Mouse (Mus musculus): ENCODE data around the gene Bpnt1. TPM values are rescaled to one million over a fixed set of nuclear protein-coding genes. Genes with fewer than 3 reads are reported as not detected.

Bpnt1 gene
- polyA plus RNA-seq, 1 experiment, result 20.0 TPM

DNA sequence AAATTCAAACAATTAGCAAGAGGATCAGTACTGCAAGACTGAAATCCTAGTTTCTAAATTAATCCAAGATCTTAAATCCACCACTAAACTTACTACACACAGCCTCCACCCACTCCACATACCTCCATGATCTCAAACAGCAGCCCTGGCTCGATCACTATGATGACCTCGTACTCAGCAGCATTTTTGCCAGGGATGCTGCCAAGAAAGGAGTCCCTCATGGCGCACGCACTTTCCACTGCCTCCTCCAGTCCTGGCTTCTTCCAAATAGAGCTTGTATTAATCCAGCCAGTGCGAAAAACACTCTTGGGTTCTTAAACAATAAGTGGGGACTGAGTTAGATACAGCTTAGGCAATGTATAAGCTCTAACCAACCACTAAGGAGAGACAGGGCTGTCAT is 42.7 kb upstream of the Bpnt1 start:
- H3ac ChIP-seq (ENCODE audit: control insufficient read depth, insufficient read length), result no peak overlapping the region
- H3K27me3 ChIP-seq (ENCODE audit: control insufficient read depth, insufficient read depth, insufficient read length), result no peaks in the 10 kb centered on the region
- H3K36me3 ChIP-seq (ENCODE audit: control insufficient read depth, insufficient read depth), result peaks cover 30% of the 10 kb centered on the region
- TF ChIP-seq MYOG (IDR thresholded peaks at IDR 0.05; ENCODE audit: control insufficient read depth in 1 of 3, insufficient read depth in 1 of 3, insufficient read length in 2 of 3, low read depth in 2 of 3), result no peak
- no peak for TF ChIP-seq SRF (IDR thresholded peaks at IDR 0.05; ENCODE audit: control insufficient read depth, insufficient read length, low read depth)
- peak; percentile 40 for TF ChIP-seq POLR2AphosphoS2 (IDR thresholded peaks at IDR 0.05; ENCODE audit: insufficient read length, low read depth)
- no peak for TF ChIP-seq E2F4 (IDR thresholded peaks at IDR 0.05; ENCODE audit: insufficient read depth)
- TF ChIP-seq CEBPB (IDR thresholded peaks at IDR 0.05; ENCODE audit: insufficient read depth, poor library complexity, severe bottlenecking), result no peak
- no peak overlapping the region for H3K4me3 ChIP-seq
- no peaks in the 10 kb centered on the region for H3K79me2 ChIP-seq (ENCODE audit: control insufficient read depth, insufficient read depth)
- H3K4me2 ChIP-seq (ENCODE audit: low read depth), result no peak overlapping the region

DNA sequence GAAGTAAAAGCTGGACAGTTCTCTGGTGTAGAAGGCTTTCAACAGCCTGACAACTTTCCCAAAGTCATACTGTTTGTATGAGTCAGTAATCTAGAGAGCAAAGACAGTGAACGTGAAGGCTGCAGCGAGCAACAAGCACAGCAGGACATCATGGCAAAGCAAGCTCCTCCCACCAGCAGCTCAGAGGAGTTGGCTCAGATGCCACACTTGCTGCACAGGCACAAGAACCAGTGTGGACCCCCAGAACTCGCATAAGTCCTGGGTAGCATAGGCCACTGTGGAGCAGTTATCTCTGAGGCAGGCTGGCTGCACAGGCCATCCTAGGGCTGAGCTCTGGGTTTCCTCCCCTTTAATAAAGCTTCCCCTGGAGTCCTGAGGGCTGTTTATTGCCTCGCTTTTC is 40.6 kb upstream of the Bpnt1 start:
- no peaks in the 10 kb centered on the region for H3K79me2 ChIP-seq (ENCODE audit: control insufficient read depth, insufficient read depth)
- H3ac ChIP-seq (ENCODE audit: control insufficient read depth, insufficient read length), result no peak overlapping the region
- peaks cover 38% of the 10 kb centered on the region for H3K36me3 ChIP-seq (ENCODE audit: control insufficient read depth, insufficient read depth)
- H3K27me3 ChIP-seq (ENCODE audit: control insufficient read depth, insufficient read depth, insufficient read length), result no peaks in the 10 kb centered on the region
- TF ChIP-seq MYOG (IDR thresholded peaks at IDR 0.05; ENCODE audit: control insufficient read depth in 1 of 3, insufficient read depth in 1 of 3, insufficient read length in 2 of 3, low read depth in 2 of 3) (no peak), TCF12 (IDR thresholded peaks at IDR 0.05; ENCODE audit: insufficient read depth, poor library complexity, severe bottlenecking) (no peak), MAX (IDR thresholded peaks at IDR 0.05; ENCODE audit: low read depth) (no peak), REST (IDR thresholded peaks at IDR 0.05; ENCODE audit: insufficient read depth, insufficient read length) (no peak), CEBPB (IDR thresholded peaks at IDR 0.05; ENCODE audit: insufficient read depth, poor library complexity, severe bottlenecking) (no peak), TCF3 (IDR thresholded peaks at IDR 0.05; ENCODE audit: insufficient read length, low read depth) (no peak), USF1 (IDR thresholded peaks at IDR 0.05; ENCODE audit: low read depth) (no peak), SRF (IDR thresholded peaks at IDR 0.05; ENCODE audit: control insufficient read depth, insufficient read length, low read depth) (no peak), MYOD1 (IDR thresholded peaks at IDR 0.05; ENCODE audit: control insufficient read depth in 1 of 3, insufficient read length in 2 of 3, low read depth in 2 of 3) (no peak), E2F4 (IDR thresholded peaks at IDR 0.05; ENCODE audit: insufficient read depth) (no peak), POLR2AphosphoS2 (IDR thresholded peaks at IDR 0.05; ENCODE audit: insufficient read length, low read depth) (no peak), POLR2A (IDR thresholded peaks at IDR 0.05; ENCODE audit: insufficient read length, low read depth) (no peak)
- H3K4me3 ChIP-seq, result no peak overlapping the region
- H3K4me2 ChIP-seq (ENCODE audit: low read depth), result no peak overlapping the region

DNA sequence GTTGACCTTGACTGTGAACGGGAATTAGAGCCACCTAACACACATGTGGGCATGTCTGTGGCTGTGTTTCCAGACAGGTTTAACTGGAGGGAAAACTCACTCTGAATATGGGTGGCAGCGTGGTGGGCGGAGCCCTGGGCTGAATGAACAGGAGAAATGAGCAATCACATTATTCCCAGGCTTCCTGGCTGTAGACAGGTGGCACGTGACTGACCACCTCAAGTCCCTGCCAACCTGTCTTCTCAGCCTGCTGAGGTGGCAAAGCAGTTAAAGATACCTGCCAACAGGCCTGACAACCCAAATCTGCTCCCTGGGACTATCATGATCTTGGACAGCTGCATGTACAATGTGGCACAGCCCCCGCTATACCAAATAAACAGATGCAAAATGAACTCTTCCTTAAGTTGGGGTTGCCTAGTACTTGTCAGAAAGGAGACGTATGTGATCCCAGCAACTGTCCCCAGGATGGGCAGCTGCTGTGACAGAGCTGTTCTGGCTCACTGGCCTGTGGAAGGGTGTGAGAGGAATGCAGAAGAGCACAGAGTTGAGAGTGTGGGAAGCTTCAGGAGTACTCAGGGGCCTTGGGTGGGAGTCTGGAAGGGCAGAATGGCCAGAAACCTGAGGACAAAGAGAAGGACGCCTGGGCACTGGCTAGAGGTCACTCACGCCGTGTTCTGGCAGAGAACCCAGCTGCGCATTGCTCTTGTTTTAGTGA is 39.1 kb upstream of the Bpnt1 start:
- Histone ChIP-seq H3K4me3 (no peak overlapping the region), H3K79me2 (ENCODE audit: control insufficient read depth, insufficient read depth) (no peaks in the 10 kb centered on the region), H3ac (ENCODE audit: control insufficient read depth, insufficient read length) (no peak overlapping the region), H3K4me2 (ENCODE audit: low read depth) (no peak overlapping the region), H3K27me3 (ENCODE audit: control insufficient read depth, insufficient read depth, insufficient read length) (no peaks in the 10 kb centered on the region), H3K36me3 (ENCODE audit: control insufficient read depth, insufficient read depth) (peaks cover 26% of the 10 kb centered on the region)
- no peak for TF ChIP-seq USF1 (IDR thresholded peaks at IDR 0.05; ENCODE audit: low read depth)
- no peak for TF ChIP-seq E2F4 (IDR thresholded peaks at IDR 0.05; ENCODE audit: insufficient read depth)
- no peak for TF ChIP-seq TCF12 (IDR thresholded peaks at IDR 0.05; ENCODE audit: insufficient read depth, poor library complexity, severe bottlenecking)
- TF ChIP-seq CEBPB (IDR thresholded peaks at IDR 0.05; ENCODE audit: insufficient read depth, poor library complexity, severe bottlenecking), result no peak
- no peak for TF ChIP-seq TCF3 (IDR thresholded peaks at IDR 0.05; ENCODE audit: insufficient read length, low read depth)
- no peak for TF ChIP-seq REST (IDR thresholded peaks at IDR 0.05; ENCODE audit: insufficient read depth, insufficient read length)
- no peak for TF ChIP-seq MYOG (IDR thresholded peaks at IDR 0.05; ENCODE audit: control insufficient read depth in 1 of 3, insufficient read depth in 1 of 3, insufficient read length in 2 of 3, low read depth in 2 of 3)
- no peak for TF ChIP-seq MAX (IDR thresholded peaks at IDR 0.05; ENCODE audit: low read depth)
- no peak for TF ChIP-seq POLR2A (IDR thresholded peaks at IDR 0.05; ENCODE audit: insufficient read length, low read depth)
- no peak for TF ChIP-seq MYOD1 (IDR thresholded peaks at IDR 0.05; ENCODE audit: control insufficient read depth in 1 of 3, insufficient read length in 2 of 3, low read depth in 2 of 3)
- TF ChIP-seq SRF (IDR thresholded peaks at IDR 0.05; ENCODE audit: control insufficient read depth, insufficient read length, low read depth), result no peak
- no peak for TF ChIP-seq POLR2AphosphoS2 (IDR thresholded peaks at IDR 0.05; ENCODE audit: insufficient read length, low read depth)

DNA sequence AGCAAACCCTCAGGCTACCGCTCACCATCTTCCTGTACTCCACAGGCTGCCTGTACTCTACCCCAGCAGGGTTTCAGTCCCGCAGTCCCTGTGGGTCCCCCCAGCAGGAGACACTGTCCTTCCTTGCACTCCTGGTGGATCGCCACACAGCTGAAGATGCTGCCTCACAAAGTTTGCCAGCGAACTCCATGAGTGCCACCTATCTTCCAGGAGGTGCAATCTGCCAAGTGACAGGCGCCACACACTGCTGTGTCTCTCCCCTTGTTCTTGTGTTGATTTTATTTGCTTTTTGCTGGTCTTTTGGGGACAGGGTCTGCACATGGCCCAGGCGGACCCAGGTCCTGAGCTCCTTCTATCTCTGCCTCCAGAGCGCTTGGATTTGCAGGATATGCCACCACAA is 35.1 kb upstream of the Bpnt1 start:
- Histone ChIP-seq H3K79me2 (ENCODE audit: control insufficient read depth, insufficient read depth) (no peaks in the 10 kb centered on the region), H3ac (ENCODE audit: control insufficient read depth, insufficient read length) (no peak overlapping the region), H3K4me3 (no peak overlapping the region), H3K36me3 (ENCODE audit: control insufficient read depth, insufficient read depth) (peaks cover 20% of the 10 kb centered on the region), H3K4me2 (ENCODE audit: low read depth) (no peak overlapping the region), H3K27me3 (ENCODE audit: control insufficient read depth, insufficient read depth, insufficient read length) (no peaks in the 10 kb centered on the region)
- no peak for TF ChIP-seq POLR2A (IDR thresholded peaks at IDR 0.05; ENCODE audit: insufficient read length, low read depth)
- no peak for TF ChIP-seq TCF12 (IDR thresholded peaks at IDR 0.05; ENCODE audit: insufficient read depth, poor library complexity, severe bottlenecking)
- no peak for TF ChIP-seq USF1 (IDR thresholded peaks at IDR 0.05; ENCODE audit: low read depth)
- no peak for TF ChIP-seq MYOG (IDR thresholded peaks at IDR 0.05; ENCODE audit: control insufficient read depth in 1 of 3, insufficient read depth in 1 of 3, insufficient read length in 2 of 3, low read depth in 2 of 3)
- no peak for TF ChIP-seq REST (IDR thresholded peaks at IDR 0.05; ENCODE audit: insufficient read depth, insufficient read length)
- TF ChIP-seq TCF3 (IDR thresholded peaks at IDR 0.05; ENCODE audit: insufficient read length, low read depth), result no peak

DNA sequence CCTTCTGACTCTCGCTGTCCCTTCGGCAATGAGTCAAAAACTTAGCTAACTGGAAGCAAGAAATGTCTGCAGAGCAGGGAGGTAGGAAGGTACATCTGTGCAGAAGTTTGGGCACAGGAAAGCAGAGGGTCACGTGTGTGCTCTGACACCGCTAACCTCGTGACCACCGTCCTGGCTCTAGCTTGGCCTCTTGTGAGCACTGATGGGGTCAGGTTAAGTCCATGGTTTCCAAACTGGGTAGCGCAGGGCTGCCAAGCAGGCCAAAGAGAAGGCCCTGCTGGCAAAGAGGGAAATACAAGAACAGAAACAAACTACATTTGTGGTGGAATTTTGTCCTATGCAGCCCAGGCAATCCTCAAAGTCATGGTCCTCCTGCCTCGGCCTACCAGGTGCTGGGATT is 33.5 kb upstream of the Bpnt1 start:
- peaks cover 21% of the 10 kb centered on the region for H3K36me3 ChIP-seq (ENCODE audit: control insufficient read depth, insufficient read depth)
- no peak overlapping the region for H3ac ChIP-seq (ENCODE audit: control insufficient read depth, insufficient read length)
- TF ChIP-seq POLR2A (IDR thresholded peaks at IDR 0.05; ENCODE audit: insufficient read length, low read depth) (no peak), REST (IDR thresholded peaks at IDR 0.05; ENCODE audit: insufficient read depth, insufficient read length) (no peak), POLR2AphosphoS2 (IDR thresholded peaks at IDR 0.05; ENCODE audit: insufficient read length, low read depth) (no peak), MYOD1 (IDR thresholded peaks at IDR 0.05; ENCODE audit: control insufficient read depth in 1 of 3, insufficient read length in 2 of 3, low read depth in 2 of 3) (no peak), CEBPB (IDR thresholded peaks at IDR 0.05; ENCODE audit: insufficient read depth, poor library complexity, severe bottlenecking) (no peak), E2F4 (IDR thresholded peaks at IDR 0.05; ENCODE audit: insufficient read depth) (no peak), SRF (IDR thresholded peaks at IDR 0.05; ENCODE audit: control insufficient read depth, insufficient read length, low read depth) (no peak), USF1 (IDR thresholded peaks at IDR 0.05; ENCODE audit: low read depth) (no peak), TCF12 (IDR thresholded peaks at IDR 0.05; ENCODE audit: insufficient read depth, poor library complexity, severe bottlenecking) (no peak), MAX (IDR thresholded peaks at IDR 0.05; ENCODE audit: low read depth) (no peak), MYOG (IDR thresholded peaks at IDR 0.05; ENCODE audit: control insufficient read depth in 1 of 3, insufficient read depth in 1 of 3, insufficient read length in 2 of 3, low read depth in 2 of 3) (no peak), TCF3 (IDR thresholded peaks at IDR 0.05; ENCODE audit: insufficient read length, low read depth) (no peak)
- H3K4me3 ChIP-seq, result no peak overlapping the region
- no peak overlapping the region for H3K4me2 ChIP-seq (ENCODE audit: low read depth)
- no peaks in the 10 kb centered on the region for H3K79me2 ChIP-seq (ENCODE audit: control insufficient read depth, insufficient read depth)
- no peaks in the 10 kb centered on the region for H3K27me3 ChIP-seq (ENCODE audit: control insufficient read depth, insufficient read depth, insufficient read length)
